Mouse (Mus musculus) heart, adult 2 months (tissue): ENCODE data around the gene Atp5h.

Experiments used
- CTCF ChIP-seq: fragments of 200-600 bp; IDR thresholded peaks from 2 replicates; pipeline ENCODE4 v1.8.1; 2022; ENCODE audit warnings: antibody characterized with exemption, mild to moderate bottlenecking, moderate library complexity
- EP300 ChIP-seq: fragments of 200-500 bp; IDR thresholded peaks from 2 replicates; pipeline ENCODE4 v1.6.1; 2011; ENCODE audit warnings: low read depth, low read length, control low read depth; ENCODE audit not compliant: insufficient read depth

DNA sequence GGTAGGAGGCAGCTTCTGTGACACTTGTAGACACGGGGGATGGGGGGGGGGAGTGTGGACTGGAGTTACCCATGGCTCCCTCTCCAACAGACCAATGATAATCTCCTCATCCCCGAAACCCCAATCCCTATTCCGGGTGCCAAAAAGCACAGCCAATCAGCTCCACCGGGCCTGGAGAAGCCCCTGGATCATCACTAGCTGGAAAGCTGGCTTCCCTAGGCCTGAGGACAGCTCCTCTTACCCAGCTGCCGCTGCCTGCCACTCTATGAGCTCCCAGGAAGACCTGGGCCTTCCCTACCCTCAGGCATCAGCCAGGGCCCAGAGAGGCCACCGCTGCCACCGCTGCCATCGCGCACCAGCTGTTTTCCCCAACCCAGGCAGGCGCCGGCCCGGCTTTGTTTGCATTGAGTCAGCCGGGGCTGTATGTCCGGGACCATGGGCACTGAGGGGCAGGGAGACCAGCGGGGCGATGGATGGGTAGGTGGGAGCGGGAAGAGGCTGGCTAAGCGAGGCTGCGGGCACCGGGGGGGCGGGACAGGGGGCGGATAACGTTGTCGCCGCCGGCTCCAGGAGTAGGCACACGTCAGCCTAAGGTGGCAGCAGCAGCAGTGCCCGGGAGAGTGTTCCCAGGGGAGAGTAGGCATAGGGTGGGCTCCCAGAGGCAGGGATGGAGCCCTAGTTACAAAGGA, 52.9 kb downstream of the Atp5h start:
- no peak for TF ChIP-seq CTCF
- no peak for TF ChIP-seq EP300
